Mouse (Mus musculus) hindbrain, postnatal 0 days (tissue): ENCODE results near the gene Prkx. TPM values are rescaled to one million over a fixed set of nuclear protein-coding genes. Genes with fewer than 3 reads are reported as not detected.

Experiments used
- ATAC-seq: fragments of 200-750 bp; cut with Nextera tagmentation; 2 replicates; pipeline ENCODE4 v1.8.0; 2017; ENCODE audit warnings: mild to moderate bottlenecking, moderate TSS enrichment, moderate library complexity
- DNase-seq: peaks from one replicate; pipeline ENCODE4 v3.0.0-alpha.2; 2015; ENCODE audit warnings: low spot score
- H3K27ac ChIP-seq: fragments of 300-500 bp; sonication (generic); 2 replicates; pipeline ENCODE4 v1.5.1; 2014; ENCODE audit warnings: mild to moderate bottlenecking
- H3K27me3 ChIP-seq: fragments of 300-500 bp; sonication (generic); 2 replicates; pipeline ENCODE4 v1.6.1; 2014; ENCODE audit warnings: low read length, mixed read lengths; ENCODE audit not compliant: insufficient read depth
- H3K36me3 ChIP-seq: fragments of 300-500 bp; sonication (generic); 2 replicates; pipeline ENCODE4 v1.6.1; 2014; ENCODE audit warnings: low read length, mixed read lengths; ENCODE audit not compliant: insufficient read depth
- H3K4me1 ChIP-seq: fragments of 300-500 bp; sonication (generic); 2 replicates; pipeline ENCODE4 v1.6.1; 2014; ENCODE audit warnings: antibody characterized with exemption, low read length, mixed read lengths; ENCODE audit not compliant: insufficient read depth
- H3K4me2 ChIP-seq: fragments of 300-500 bp; sonication (generic); 2 replicates; pipeline ENCODE4 v1.6.1; 2014; ENCODE audit warnings: low read depth, mild to moderate bottlenecking, low read length, moderate library complexity, mixed read lengths
- H3K4me3 ChIP-seq: fragments of 300-500 bp; sonication (generic); 2 replicates; pipeline ENCODE4 v1.5.1; 2014; ENCODE audit warnings: low read length
- H3K9ac ChIP-seq: fragments of 300-500 bp; sonication (generic); replicated peaks from 2 replicates; pipeline ENCODE4 v1.6.1; 2014; ENCODE audit warnings: mild to moderate bottlenecking, low read length, moderate library complexity, mixed read lengths
- H3K9me3 ChIP-seq: fragments of 300-500 bp; sonication (generic); 2 replicates; pipeline ENCODE4 v1.6.1; 2016; ENCODE audit warnings: low read length, mixed read lengths
- CTCF ChIP-seq: IDR thresholded peaks from 2 replicates; pipeline ENCODE4 v1.5.1; 2016; ENCODE audit warnings: antibody characterized with exemption, control low read depth, low read depth
- WGBS: fragments of 180-500 bp; shearing (Covaris S2); extraction: QIAGEN DNeasy Blood & Tissue Kit; methylation state at CpG from one replicate; pipeline ENCODE4 v1.1.7; 2014; 5-methylcytosine and 5-hydroxymethylcytosine counted together
- polyA plus RNA-seq: library from polyadenylated mRNA; unstranded; fragments of >200 nt; fragmentation: Nextera tagmentation; extraction: Ambion mirVana; gene quantifications from 2 replicates; pipeline ENCODE4 v1.2.1, GENCODE M21; 2015
- total RNA-seq: library from RNA; depleted of rRNA; stranded (reverse); fragments of >200 nt; gene quantifications from 2 replicates; pipeline ENCODE4 v1.2.3, GENCODE M21; 2014; rRNA removed

Gene Prkx
- total and polyA plus RNA-seq, 2 experiments from 2014 or later: 17.1 to 18.3 TPM

DNA sequence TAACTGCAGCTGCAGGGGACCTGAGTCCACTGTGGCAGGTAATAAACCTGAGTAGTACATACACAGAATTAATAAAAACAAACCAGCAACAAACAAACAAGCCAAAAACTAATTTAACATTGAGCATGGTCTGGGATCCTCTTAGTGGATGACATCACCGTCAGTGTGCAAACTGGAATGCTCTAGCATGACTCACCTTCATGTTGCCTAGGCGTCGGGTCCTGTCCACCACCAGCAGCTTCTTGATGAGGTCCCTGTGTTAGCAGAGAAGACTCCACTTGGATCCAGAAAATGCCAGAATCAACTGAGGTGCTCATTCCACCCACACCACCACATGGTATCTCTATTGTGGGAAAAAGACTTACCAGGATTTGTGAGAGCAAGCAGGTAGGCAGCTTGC is 30.9 kb downstream of the Prkx start:
- H3K9ac ChIP-seq: no peak overlapping the region
- H3K27me3 ChIP-seq: no peaks in the 10 kb centered on the region
- H3K9me3 ChIP-seq: no peaks in the 10 kb centered on the region
- H3K4me3 ChIP-seq: no peak overlapping the region
- TF ChIP-seq CTCF: no peak
- DNase-seq: no peak
- no peak overlapping the region for H3K27ac ChIP-seq
- H3K4me2 ChIP-seq: no peak overlapping the region
- WGBS: 92% methylated on average over 3 of the region's 3 CpGs
- H3K4me1 ChIP-seq: no peaks in the 10 kb centered on the region
- no peak for ATAC-seq
- H3K36me3 ChIP-seq: no peaks in the 10 kb centered on the region

DNA sequence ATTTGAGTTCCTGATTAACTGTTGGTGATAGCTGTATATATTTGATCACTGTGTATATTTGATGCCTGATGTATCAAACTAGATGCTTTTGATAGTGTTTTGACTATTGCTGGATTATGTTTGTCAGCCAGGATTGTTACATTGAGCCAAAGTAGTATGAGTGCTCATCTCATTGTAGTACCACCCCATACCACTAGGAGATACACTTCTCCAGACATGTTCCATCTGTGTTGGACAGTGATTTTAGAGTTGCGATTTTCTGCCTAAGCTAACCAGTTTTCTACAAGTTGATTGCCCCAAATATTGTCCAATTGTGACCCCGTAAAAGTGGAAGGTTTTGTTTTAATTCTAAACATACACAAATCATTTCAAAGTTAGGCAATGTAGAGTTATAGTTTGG is 51.8 kb downstream of the Prkx start:
- 80% methylated on average over 2 of the region's 2 CpGs for WGBS
- DNase-seq (no peak), ATAC-seq (no peak)
- Histone ChIP-seq H3K4me1 (no peaks in the 10 kb centered on the region), H3K4me2 (no peak overlapping the region), H3K27ac (no peak overlapping the region), H3K4me3 (no peak overlapping the region), H3K9me3 (no peaks in the 10 kb centered on the region), H3K9ac (no peak overlapping the region), H3K36me3 (no peaks in the 10 kb centered on the region), H3K27me3 (no peaks in the 10 kb centered on the region)
- peak; percentile 42 for TF ChIP-seq CTCF

DNA sequence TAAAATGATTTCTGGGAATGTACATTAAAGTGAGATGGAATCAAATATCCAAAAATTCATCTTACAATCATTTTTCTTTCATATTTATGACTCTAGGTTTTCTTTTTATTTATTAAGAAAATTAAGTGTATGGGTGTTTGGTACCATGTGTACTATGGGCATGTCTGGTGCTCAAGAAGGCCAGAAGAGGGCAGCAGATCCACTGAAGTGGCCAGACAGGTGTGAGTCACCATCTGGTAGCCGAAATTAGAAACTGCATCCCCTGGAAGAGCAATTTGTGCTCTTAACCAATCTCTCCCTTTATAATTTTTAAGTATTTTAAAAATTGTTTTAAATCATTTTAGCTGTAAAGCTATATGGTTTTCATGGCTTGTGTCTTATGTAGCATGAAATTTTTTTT is 54.7 kb downstream of the Prkx start:
- Histone ChIP-seq H3K4me1 (no peaks in the 10 kb centered on the region), H3K36me3 (no peaks in the 10 kb centered on the region), H3K27me3 (no peaks in the 10 kb centered on the region), H3K9ac (no peak overlapping the region), H3K4me3 (no peak overlapping the region), H3K4me2 (no peak overlapping the region), H3K27ac (no peak overlapping the region), H3K9me3 (no peaks in the 10 kb centered on the region)
- ATAC-seq (no peak), DNase-seq (peak; percentile 28)
- peak; percentile 57 for TF ChIP-seq CTCF
- 23% methylated on average over 1 of the region's 1 CpGs for WGBS

DNA sequence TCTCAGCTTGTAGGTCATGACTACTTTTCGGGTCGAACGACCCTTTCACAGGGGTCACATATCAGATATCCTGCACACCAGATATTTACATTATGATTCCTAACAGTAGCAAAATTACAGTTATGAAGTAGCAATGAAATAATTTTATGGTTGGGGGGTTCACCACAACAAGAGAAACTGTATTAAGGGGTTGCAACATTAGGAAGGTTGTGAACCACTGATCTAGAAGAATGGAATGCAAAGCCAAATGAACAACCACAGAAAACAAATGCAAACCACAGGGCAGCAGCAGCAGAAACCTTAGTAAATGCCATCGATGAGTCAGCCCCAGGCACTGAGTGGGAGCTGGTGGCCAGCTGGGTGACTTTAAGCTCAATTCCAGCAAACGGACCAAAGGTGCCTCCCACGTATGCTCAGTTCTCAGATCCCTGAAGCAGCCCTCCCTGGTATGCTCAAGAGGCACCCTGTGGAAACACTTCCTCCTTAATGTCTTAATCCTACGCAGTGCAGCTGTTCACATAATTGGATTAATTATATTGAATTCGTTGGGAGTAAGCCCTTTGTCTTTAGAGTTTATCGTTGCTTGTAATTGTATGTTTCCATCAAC is 62.0 kb downstream of the Prkx start:
- no peaks in the 10 kb centered on the region for H3K4me1 ChIP-seq
- H3K9ac ChIP-seq: no peak overlapping the region
- TF ChIP-seq CTCF: no peak
- H3K4me3 ChIP-seq: no peak overlapping the region
- no peak overlapping the region for H3K27ac ChIP-seq
- DNase-seq (peak; percentile 3), ATAC-seq (no peak)
- H3K27me3 ChIP-seq: no peaks in the 10 kb centered on the region
- no peaks in the 10 kb centered on the region for H3K36me3 ChIP-seq
- no peak overlapping the region for H3K4me2 ChIP-seq
- WGBS: 73% methylated on average over 9 of the region's 9 CpGs
- no peaks in the 10 kb centered on the region for H3K9me3 ChIP-seq

DNA sequence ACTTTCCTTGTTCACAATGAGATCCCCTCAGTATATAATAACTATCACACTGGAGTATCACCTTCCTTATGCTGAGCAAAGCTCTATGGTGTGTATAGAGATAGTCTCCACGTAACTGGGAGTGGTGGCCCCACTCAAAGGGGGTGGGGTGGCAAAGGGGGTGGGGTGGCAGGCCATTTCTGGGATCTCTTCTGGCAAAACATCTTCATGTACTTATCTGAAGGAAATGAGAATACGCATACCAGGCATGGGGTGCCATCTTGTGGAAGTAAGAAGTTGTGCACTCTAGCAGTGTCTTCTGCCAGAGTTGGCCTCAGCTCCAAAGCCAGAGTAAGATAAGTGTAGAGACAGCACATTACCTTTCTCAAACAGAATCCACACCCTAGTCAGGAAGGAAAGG is 75.8 kb downstream of the Prkx start:
- TF ChIP-seq CTCF: peak; percentile 76

More for the DNA sequence above, 75.8 kb downstream of the Prkx start:
- ATAC-seq (peak; percentile 70), DNase-seq (peak; percentile 69)
- Histone ChIP-seq H3K9ac (no peak overlapping the region), H3K27me3 (no peaks in the 10 kb centered on the region), H3K4me3 (no peak overlapping the region), H3K4me1 (no peaks in the 10 kb centered on the region), H3K36me3 (no peaks in the 10 kb centered on the region), H3K27ac (no peak overlapping the region), H3K4me2 (no peak overlapping the region), H3K9me3 (no peaks in the 10 kb centered on the region)
- 36% methylated on average over 2 of the region's 2 CpGs for WGBS

Other genes with a start within 250 kb of the Prkx start
- gene Pbsn, start 57.3 kb upstream of the Prkx start, total RNA-seq: not detected in 2 replicates
- not detected in 2 replicates for gene Pbsn, start 57.3 kb upstream of the Prkx start, polyA plus RNA-seq
- not detected in 2 replicates for gene Gm14744, start 68.5 kb upstream of the Prkx start, total RNA-seq
- gene Gm14744, start 68.5 kb upstream of the Prkx start, polyA plus RNA-seq: not detected in 2 replicates
- not detected in 2 replicates for gene 5430402E10Rik, start 128.8 kb upstream of the Prkx start, total RNA-seq
- gene 5430402E10Rik, start 128.8 kb upstream of the Prkx start, polyA plus RNA-seq: not detected in 2 replicates